Mouse (Mus musculus): ENCODE data around the gene Gm2000. TPM values are rescaled to one million over a fixed set of nuclear protein-coding genes. Genes with fewer than 3 reads are reported as not detected.

Gm2000 gene
- polyA plus RNA-seq, 1 experiment from 2014 or later: 1,089 TPM

Other genes starting within 250 kb of the Gm2000 start
- 7.8 and 9.8 TPM in 2 replicates for gene Fam163a, start 161.0 kb upstream of the Gm2000 start, polyA plus RNA-seq (2014; fragmentation: Nextera tagmentation; extraction: Ambion mirVana)
- 0.89 and 0.93 TPM in 2 replicates for gene Tdrd5, start 62.4 kb upstream of the Gm2000 start, polyA plus RNA-seq (2014; fragmentation: Nextera tagmentation; extraction: Ambion mirVana)
- 0.05 TPM in 1 of 2 replicates, not detected in the other for gene Nphs2, start 55.3 kb upstream of the Gm2000 start, polyA plus RNA-seq (2014; fragmentation: Nextera tagmentation; extraction: Ambion mirVana)
- gene Axdnd1, start 55.1 kb downstream of the Gm2000 start, polyA plus RNA-seq (2014; fragmentation: Nextera tagmentation; extraction: Ambion mirVana): 0.12 and 0.27 TPM in 2 replicates
- 62.7 and 64.0 TPM in 2 replicates for gene Soat1, start 108.3 kb downstream of the Gm2000 start, polyA plus RNA-seq (2014; fragmentation: Nextera tagmentation; extraction: Ambion mirVana)
- 0.39 and 0.69 TPM in 2 replicates for gene Gm10031, start 158.0 kb downstream of the Gm2000 start, polyA plus RNA-seq (2014; fragmentation: Nextera tagmentation; extraction: Ambion mirVana)
- 4.7 and 5.1 TPM in 2 replicates for gene Abl2, start 192.7 kb downstream of the Gm2000 start, polyA plus RNA-seq (2014; fragmentation: Nextera tagmentation; extraction: Ambion mirVana)